Mouse (Mus musculus): ENCODE data around the gene Dnajc8. TPM values are rescaled to one million over a fixed set of nuclear protein-coding genes. Genes with fewer than 3 reads are reported as not detected.
"Not testable (repeated sequence)": the region's sequence is repeated elsewhere in the genome, so short reads cannot be mapped to it uniquely, and the experiment has no call there.

Gene Dnajc8
- polyA plus RNA-seq, 1 experiment from 2014 or later = 222 TPM

DNA sequence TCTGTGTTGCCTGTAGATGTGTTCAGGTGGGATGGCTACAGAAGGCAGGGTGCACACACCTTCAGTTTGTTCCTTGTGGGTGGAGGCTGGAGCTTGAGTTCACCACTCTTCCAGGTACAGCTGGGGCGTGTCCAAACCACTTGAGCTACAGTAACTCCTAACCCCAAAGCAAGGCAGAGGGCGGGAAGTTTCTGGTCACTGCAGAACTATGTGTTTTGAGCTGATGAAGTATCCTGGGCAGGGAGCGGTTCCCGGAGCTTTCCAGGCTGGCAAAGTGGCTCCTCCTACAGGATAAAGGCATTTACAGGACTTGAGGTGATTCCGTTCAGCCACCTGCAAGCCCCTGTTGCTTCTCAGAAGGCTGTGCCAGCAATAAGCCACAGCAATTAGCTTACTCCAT is 18.9 kb downstream of the Dnajc8 start:
- no peaks in the 10 kb centered on the region for H3K4me1 ChIP-seq
- 77% methylated on average over 5 of the region's 5 CpGs for WGBS
- H3K9me3 ChIP-seq = no peaks in the 10 kb centered on the region
- no peak overlapping the region for H3K27ac ChIP-seq (replicated peaks)
- H3K27me3 ChIP-seq (replicated peaks; ENCODE audit: low read depth, poor library complexity, severe bottlenecking) = no peaks in the 10 kb centered on the region
- H3K36me3 ChIP-seq (replicated peaks) = peaks cover 63% of the 10 kb centered on the region
- no peak overlapping the region for H3K4me3 ChIP-seq
- no peak for DNase-seq (ENCODE audit: low spot score)

DNA sequence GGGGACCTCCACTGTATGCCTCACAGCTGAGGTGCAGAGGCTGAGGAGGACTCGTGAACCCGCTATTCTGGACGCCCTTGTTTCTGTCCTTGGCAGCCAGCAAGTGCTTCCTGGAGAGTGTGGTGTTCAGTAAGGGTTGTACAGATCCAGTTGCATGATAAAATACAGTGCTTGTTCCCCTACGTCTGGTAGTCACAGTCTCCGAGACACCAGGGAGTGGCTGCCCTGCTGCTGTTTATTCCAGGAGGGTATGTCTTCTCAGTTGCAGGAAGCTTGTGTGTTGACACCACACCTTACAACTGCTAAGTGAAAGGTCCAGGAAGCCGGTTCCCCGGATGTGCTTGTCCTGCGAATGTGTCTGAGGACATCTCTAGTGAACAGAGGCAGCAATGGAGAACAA is 19.3 kb downstream of the Dnajc8 start:
- DNase-seq (ENCODE audit: low spot score) = no peak
- WGBS = 84% methylated on average over 8 of the region's 8 CpGs
- no peaks in the 10 kb centered on the region for H3K27me3 ChIP-seq (replicated peaks; ENCODE audit: low read depth, poor library complexity, severe bottlenecking)
- peaks cover 59% of the 10 kb centered on the region for H3K36me3 ChIP-seq (replicated peaks)
- H3K4me3 ChIP-seq = no peak overlapping the region
- no peaks in the 10 kb centered on the region for H3K9me3 ChIP-seq
- no peak overlapping the region for H3K27ac ChIP-seq (replicated peaks)
- H3K4me1 ChIP-seq = no peaks in the 10 kb centered on the region

DNA sequence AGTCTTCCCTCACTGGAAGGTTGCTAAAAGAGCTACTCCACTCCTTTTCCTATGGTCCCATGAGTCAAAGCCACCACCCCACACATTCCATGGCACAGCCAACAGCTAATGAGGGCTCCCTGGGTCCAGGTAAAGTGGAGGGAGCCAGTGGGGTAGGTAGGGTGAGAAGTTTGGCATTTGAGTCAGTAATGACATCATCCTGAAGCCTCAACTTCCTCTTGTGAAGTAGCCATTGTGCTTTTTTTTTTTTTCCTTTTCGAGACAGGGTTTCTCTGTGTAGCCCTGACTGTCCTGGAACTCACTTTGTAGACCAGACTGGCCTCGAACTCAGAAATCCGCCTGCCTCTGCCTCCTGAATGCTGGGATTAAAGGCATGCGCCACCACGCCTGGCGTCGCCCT is 20.2 kb downstream of the Dnajc8 start:
- H3K4me3 ChIP-seq; H3K4me1 ChIP-seq; H3K27me3 ChIP-seq (replicated peaks; ENCODE audit: low read depth, poor library complexity, severe bottlenecking): not testable (repeated sequence)

DNA sequence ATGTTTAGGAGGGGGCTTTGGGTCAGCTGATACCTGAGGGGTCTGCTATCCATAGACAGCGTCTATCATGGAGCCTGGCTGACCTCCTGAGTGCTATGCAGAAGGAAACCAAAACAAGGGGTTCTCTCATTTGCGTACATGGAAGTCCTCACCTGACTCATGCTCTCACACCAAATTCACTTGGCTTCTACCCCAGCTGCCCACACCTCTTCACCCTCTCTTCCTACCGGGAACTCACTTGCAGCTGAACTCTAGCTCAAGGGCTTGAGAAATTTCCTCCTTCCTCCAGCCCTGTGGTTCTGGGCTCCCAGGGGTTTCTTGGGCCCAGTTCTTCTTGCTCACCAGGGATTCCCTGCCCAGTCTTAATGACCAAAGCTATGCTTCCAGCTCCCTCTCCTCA is 27.9 kb downstream of the Dnajc8 start:
- H3K4me1 ChIP-seq = peaks cover 11% of the 10 kb centered on the region
- WGBS = 85% methylated on average over 3 of the region's 3 CpGs
- no peak overlapping the region for H3K27ac ChIP-seq (replicated peaks)
- no peak for DNase-seq (ENCODE audit: low spot score)
- no peaks in the 10 kb centered on the region for H3K27me3 ChIP-seq (replicated peaks; ENCODE audit: low read depth, poor library complexity, severe bottlenecking)
- no peaks in the 10 kb centered on the region for H3K9me3 ChIP-seq
- no peaks in the 10 kb centered on the region for H3K36me3 ChIP-seq (replicated peaks)
- no peak overlapping the region for H3K4me3 ChIP-seq

More for the DNA sequence above, 20.2 kb downstream of the Dnajc8 start:
- not testable (repeated sequence) for H3K9me3 ChIP-seq; DNase-seq (ENCODE audit: low spot score); H3K27ac ChIP-seq (replicated peaks)
- WGBS = 91% methylated on average over 7 of the region's 7 CpGs
- peaks cover 50% of the 10 kb centered on the region for H3K36me3 ChIP-seq (replicated peaks)

DNA sequence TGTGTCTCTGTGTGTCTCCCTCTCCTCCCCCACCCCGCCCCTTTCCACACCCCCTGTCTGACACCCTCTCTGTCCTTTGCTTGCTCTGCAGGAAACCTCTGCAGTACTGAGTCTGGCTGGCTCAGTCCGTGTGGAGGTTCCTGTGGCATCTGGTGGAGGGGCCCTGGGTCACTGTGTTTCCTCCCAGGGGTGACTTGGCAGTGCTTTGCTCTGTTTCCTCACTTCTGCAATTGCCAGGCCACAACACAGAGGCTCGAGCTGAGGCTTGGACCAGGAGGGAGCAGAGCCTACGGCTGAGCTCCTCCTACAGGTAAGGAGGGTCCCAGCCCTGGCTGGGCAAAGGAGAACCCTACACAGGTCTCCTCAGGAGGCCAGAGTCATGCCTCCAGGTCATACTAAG is 28.6 kb downstream of the Dnajc8 start, which contains the start of gene Ptafr:
Ptafr (plus strand) TSS at position 103 of the 400 bp plus-strand sequence.
- H3K27me3 ChIP-seq (replicated peaks; ENCODE audit: low read depth, poor library complexity, severe bottlenecking) = no peaks in the 10 kb centered on the region
- DNase-seq (ENCODE audit: low spot score) = no peak
- H3K36me3 ChIP-seq (replicated peaks) = no peaks in the 10 kb centered on the region
- H3K4me3 ChIP-seq = no peak within 1 kb of the TSS
- 34% methylated on average over 4 of the region's 4 CpGs for WGBS
- H3K4me1 ChIP-seq = peaks cover 11% of the 10 kb centered on the region
- no peaks in the 10 kb centered on the region for H3K9me3 ChIP-seq
- peak within 1 kb of the TSS; percentile 46; the same call in 1 of the 2 replicates for H3K27ac ChIP-seq (replicated peaks)

DNA sequence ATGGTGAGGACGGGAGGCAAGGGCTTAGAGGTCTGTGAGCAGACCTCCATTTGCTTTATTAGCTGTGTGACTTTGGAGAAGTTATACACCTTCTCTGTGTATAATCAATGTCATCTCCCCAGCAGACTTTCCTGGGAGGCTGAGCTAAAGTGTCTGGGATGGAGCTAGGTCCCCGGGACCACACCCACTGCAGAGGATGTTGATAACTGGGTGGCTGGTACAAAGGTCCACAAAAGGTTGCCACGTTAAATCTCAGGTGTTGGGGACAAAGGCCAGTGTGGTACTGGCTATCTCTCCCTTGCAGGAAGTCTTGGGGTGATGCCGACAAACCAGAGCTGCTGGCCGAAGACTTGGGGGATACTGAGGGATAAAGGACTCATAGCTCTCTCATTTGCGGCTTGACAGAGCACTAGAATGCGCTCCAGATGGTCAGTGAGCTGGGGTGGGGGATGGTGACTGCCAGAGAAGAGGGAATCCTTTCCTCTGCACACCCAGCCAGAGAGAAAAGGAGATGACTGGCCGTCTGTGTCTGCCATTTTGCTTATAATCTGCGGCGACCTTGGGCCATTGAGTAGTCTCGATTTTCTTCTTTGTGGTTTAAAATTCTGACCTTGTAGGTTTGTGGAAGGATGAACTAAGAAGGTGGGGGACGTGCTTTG is 29.9 kb downstream of the Dnajc8 start:
- Histone ChIP-seq H3K4me3 (no peak overlapping the region), H3K27ac (replicated peaks) (no peak overlapping the region; the same call in 1 of the 2 replicates), H3K36me3 (replicated peaks) (no peaks in the 10 kb centered on the region), H3K4me1 (peaks cover 11% of the 10 kb centered on the region), H3K9me3 (0 out of 2 replicates have a peak, but pooled peaks cover 3% of the 10 kb centered on the region), H3K27me3 (replicated peaks; ENCODE audit: low read depth, poor library complexity, severe bottlenecking) (no peaks in the 10 kb centered on the region)
- 74% methylated on average over 12 of the region's 12 CpGs for WGBS
- DNase-seq (ENCODE audit: low spot score) = no peak

DNA sequence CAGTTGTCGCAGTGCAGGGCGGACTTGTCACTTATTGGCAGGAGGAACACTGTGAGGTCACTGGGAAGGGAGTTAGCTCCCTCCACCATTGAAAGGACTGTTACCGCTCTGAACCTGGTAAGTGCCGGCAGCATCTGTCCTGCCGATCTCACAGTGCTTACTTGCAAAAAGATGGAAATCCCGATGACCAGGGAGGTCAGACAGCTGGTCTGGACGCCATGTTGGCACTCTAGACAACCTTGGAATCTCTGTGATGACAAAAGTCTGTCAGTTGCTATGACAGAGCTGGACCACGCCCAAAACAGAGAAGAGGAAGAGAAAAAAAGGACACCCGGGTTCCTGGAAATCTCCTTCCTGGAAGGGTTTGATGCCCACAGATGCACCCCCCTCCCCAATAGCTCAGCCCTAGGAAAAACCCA is 32.0 kb downstream of the Dnajc8 start:
- Histone ChIP-seq H3K4me1 (peaks cover 19% of the 10 kb centered on the region), H3K4me3 (no peak overlapping the region), H3K9me3 (0 out of 2 replicates have a peak, but pooled peaks cover 3% of the 10 kb centered on the region), H3K36me3 (replicated peaks) (no peaks in the 10 kb centered on the region), H3K27ac (replicated peaks) (no peak overlapping the region), H3K27me3 (replicated peaks; ENCODE audit: low read depth, poor library complexity, severe bottlenecking) (no peaks in the 10 kb centered on the region)
- DNase-seq (ENCODE audit: low spot score) = no peak
- 75% methylated on average over 9 of the region's 9 CpGs for WGBS

DNA sequence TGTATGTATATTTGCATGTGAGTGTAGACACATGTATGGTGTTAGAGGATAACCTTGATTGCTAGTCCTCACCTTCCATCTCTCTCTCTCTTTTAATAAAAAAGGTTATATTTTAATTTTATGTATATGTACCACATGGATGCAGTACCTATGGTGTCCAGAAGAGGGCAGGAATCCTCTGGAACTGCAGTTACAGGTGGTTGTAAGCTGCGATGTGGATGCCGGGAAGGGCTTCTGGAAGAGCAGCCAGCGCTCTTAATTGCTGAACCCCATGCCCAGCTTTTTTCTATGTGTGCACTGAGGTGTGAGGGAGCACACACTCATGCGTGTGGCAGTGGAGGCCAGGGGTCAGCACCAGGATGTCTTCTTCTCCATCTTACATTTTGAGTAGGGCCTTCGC is 33.8 kb downstream of the Dnajc8 start:
- no peak overlapping the region for H3K4me3 ChIP-seq
- 92% methylated on average over 5 of the region's 5 CpGs for WGBS
- H3K36me3 ChIP-seq (replicated peaks) = no peaks in the 10 kb centered on the region
- DNase-seq (ENCODE audit: low spot score) = no peak
- peaks cover 11% of the 10 kb centered on the region for H3K4me1 ChIP-seq
- no peak overlapping the region for H3K27ac ChIP-seq (replicated peaks)
- no peaks in the 10 kb centered on the region for H3K27me3 ChIP-seq (replicated peaks; ENCODE audit: low read depth, poor library complexity, severe bottlenecking)
- H3K9me3 ChIP-seq = 0 out of 2 replicates have a peak, but pooled peaks cover 3% of the 10 kb centered on the region

DNA sequence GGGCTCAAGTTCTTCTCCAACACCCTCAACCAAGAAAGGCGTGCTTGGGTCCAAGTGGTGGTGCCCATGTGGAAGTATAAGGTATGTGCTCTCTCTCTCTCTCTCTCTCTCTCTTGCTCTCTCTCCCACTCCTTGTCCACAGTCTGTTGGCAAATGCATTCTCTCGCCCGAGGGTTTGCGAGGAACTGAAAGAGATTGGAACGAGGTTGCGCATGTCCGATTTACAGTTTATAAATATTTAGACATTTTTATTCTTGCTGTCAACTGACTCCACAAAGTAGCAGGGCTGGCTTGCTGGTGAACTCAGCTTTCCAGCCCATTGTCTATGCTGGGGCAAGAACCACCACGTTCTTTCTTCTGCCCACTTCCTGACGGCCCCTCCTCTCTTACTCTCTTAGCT is 35.8 kb downstream of the Dnajc8 start:
- peaks cover 8% of the 10 kb centered on the region for H3K4me1 ChIP-seq

DNA sequence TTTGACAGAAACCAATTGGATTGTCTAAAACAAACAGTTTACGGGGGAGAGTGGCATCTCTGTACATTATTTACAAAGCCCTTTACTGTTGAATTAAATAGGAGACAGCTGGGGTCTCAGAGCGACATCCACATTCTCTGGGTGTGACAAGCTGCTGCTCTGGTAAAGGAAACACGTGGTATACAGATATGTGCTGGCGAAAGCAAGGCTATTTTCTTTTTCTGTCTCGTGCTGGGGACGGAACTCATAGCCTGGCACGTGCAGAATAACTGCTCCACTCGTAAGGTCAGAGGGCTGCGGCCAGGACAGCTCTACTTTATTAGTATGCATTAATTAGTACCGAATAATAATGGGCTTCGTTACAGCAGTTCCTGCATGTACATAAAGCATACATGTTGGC is 38.0 kb downstream of the Dnajc8 start:
- H3K4me3 ChIP-seq = no peak overlapping the region
- peaks cover 8% of the 10 kb centered on the region for H3K4me1 ChIP-seq
- H3K36me3 ChIP-seq (replicated peaks) = no peaks in the 10 kb centered on the region
- H3K27me3 ChIP-seq (replicated peaks; ENCODE audit: low read depth, poor library complexity, severe bottlenecking) = no peaks in the 10 kb centered on the region
- H3K27ac ChIP-seq (replicated peaks) = no peak overlapping the region
- 62% methylated on average over 11 of the region's 11 CpGs for WGBS
- no peak for DNase-seq (ENCODE audit: low spot score)
- 0 out of 2 replicates have a peak, but pooled peaks cover 3% of the 10 kb centered on the region for H3K9me3 ChIP-seq

More for the DNA sequence above, 35.8 kb downstream of the Dnajc8 start:
- H3K27me3 ChIP-seq (replicated peaks; ENCODE audit: low read depth, poor library complexity, severe bottlenecking) = no peaks in the 10 kb centered on the region
- no peaks in the 10 kb centered on the region for H3K36me3 ChIP-seq (replicated peaks)
- 0 out of 2 replicates have a peak, but pooled peaks cover 3% of the 10 kb centered on the region for H3K9me3 ChIP-seq
- no peak overlapping the region; the same call in 1 of the 2 replicates for H3K27ac ChIP-seq (replicated peaks)
- H3K4me3 ChIP-seq = no peak overlapping the region
- WGBS = 82% methylated on average over 9 of the region's 9 CpGs
- no peak for DNase-seq (ENCODE audit: low spot score)

DNA sequence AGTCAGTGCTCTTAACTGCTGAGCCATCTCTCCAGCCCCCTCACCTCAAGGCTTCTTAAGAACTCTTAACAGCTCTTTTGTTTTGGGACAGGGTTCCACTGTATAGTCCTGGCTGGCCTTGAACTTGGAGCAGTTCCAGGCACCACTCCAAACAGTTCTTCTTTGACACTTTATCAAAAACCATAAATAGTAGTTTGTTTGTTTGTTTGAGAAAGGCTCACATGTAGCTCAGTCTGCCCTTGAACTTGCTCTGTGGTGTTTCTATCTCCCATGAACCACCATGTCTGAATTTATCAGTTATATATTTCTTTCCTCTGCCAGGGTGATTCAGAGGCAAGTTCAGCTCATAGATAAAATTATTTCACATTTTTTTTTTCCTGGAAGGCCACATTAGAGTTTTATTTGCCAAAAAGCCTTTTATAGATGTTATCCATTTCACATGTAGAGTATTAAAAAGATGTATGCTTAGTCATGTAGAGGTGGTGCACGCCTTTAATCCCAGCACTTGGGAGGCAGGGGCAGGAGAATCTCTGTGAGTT is 39.5 kb downstream of the Dnajc8 start:
- WGBS = 84% methylated on average over 1 of the region's 1 CpGs
- no peak overlapping the region for H3K27ac ChIP-seq (replicated peaks)
- no peaks in the 10 kb centered on the region for H3K27me3 ChIP-seq (replicated peaks; ENCODE audit: low read depth, poor library complexity, severe bottlenecking)
- no peak for DNase-seq (ENCODE audit: low spot score)
- H3K4me1 ChIP-seq = peaks cover 8% of the 10 kb centered on the region
- no peak overlapping the region for H3K4me3 ChIP-seq
- H3K36me3 ChIP-seq (replicated peaks) = no peaks in the 10 kb centered on the region
- no peaks in the 10 kb centered on the region for H3K9me3 ChIP-seq

DNA sequence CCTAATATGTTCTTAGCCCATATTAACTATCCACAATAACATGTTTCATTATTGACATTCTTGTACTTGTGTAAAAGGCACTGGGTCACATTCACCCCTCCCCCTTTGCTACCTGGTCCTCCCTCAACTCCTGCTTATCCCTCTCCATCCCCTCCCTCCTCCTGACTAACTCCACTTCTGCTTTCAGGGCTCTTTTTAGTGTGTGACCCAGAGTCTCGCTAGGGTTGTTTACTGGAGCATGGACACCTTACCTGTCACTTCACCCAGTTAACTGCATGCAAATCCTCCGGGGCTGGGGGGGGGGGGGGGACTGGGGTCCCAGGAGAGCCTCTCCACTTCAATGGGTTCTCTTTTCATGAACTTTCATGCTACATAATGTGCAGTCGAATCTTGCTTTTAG is 48.4 kb downstream of the Dnajc8 start:
- no peaks in the 10 kb centered on the region for H3K27me3 ChIP-seq (replicated peaks; ENCODE audit: low read depth, poor library complexity, severe bottlenecking)
- no peak for DNase-seq (ENCODE audit: low spot score)
- no peaks in the 10 kb centered on the region for H3K36me3 ChIP-seq (replicated peaks)
- no peaks in the 10 kb centered on the region for H3K4me1 ChIP-seq
- H3K4me3 ChIP-seq = no peak overlapping the region
- WGBS = 68% methylated on average over 3 of the region's 3 CpGs
- H3K27ac ChIP-seq (replicated peaks) = no peak overlapping the region
- H3K9me3 ChIP-seq = 0 out of 2 replicates have a peak, but pooled peaks cover 2% of the 10 kb centered on the region

DNA sequence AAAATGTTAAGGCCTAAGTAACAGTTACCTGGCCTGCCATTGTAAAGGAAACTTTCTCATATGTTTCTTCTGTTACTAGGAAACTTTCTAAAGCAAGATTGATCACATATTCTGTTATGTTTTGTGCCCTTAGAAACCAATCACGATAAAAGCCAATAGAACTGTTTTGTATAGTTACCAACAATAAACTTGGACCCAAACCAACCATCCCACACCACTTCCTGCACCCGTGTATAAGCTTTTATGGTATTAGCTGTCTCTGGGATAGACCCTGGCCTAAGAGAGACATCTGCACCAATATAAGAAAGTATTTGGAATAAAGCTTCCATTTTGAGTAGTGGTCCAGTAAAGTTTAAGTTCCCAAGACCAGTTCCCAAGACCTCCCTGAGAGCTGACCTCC is 49.6 kb downstream of the Dnajc8 start:
- DNase-seq (ENCODE audit: low spot score) = no peak

More for the DNA sequence above, 49.6 kb downstream of the Dnajc8 start:
- no peaks in the 10 kb centered on the region for H3K4me1 ChIP-seq
- 87% methylated on average over 2 of the region's 2 CpGs for WGBS
- H3K27me3 ChIP-seq (replicated peaks; ENCODE audit: low read depth, poor library complexity, severe bottlenecking) = no peaks in the 10 kb centered on the region
- no peak overlapping the region for H3K27ac ChIP-seq (replicated peaks)
- H3K9me3 ChIP-seq = 0 out of 2 replicates have a peak, but pooled peaks cover 2% of the 10 kb centered on the region
- H3K36me3 ChIP-seq (replicated peaks) = no peaks in the 10 kb centered on the region
- no peak overlapping the region for H3K4me3 ChIP-seq
